Mouse (Mus musculus) frontal cortex, postnatal 25 days (tissue): ENCODE measurements around the gene Ppp2r5b.

ENCODE experiments used
- DNase-seq, 2 experiments: peaks; one replicate each; pipeline ENCODE4 v3.0.0; 2022; ENCODE audit warnings: low spot score in 2 of 2

Gene Ppp2r5b

DNA sequence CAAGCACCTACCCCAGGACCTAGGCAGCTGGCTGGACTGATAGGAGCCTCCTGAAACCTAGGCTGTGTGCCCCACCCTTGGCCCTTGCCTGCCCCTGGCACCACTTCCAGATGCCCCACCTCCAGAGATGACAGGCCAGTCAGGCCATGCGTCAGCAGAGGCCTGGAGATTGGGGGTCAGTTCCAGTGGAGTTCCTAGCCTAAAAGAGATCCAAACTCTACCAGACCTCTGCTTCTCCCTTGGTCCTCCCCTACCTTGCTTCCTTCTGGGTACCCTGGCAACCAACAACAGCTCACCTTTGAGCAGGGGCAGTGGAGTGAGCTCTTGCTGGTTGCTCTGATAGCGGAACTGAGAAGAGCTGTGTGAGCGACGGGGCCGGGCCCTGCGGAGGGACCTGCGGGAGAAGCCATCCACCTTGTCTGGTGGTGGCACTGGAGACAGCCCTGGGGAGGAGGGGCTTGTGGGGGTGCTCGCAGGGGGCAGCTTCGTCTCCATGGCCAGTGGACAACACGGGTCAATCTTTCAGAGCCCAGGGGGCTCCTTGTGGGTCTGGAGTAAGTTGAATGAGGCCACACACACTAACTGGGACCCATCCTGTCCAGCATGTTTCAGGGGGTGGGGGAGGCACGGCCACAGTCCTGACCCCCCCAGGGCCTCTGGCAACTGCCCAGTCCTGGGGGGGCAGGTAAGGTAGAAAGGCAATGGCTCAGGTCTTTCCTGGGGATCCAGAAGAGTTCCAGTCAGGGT, 1.2 kb downstream of the Ppp2r5b start:
- no peak for DNase-seq

DNA sequence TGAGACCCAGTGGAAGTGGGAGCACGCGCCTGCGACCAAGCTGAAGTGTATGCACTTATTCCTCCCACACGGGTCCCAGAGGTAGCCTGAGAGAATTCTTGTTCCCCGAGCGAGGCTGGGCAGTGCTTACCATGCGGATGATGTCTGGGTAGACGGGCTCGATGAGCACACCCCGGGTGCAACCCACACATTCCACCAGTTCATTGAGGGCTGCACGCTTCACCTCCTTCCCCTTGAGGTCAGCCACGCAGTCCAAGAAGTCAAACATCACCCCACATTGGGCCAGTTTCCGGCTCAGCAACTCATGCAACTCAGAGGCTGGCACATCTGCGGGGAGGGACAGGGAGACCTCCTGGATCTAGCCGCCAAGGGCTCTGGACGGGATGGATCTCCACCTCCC, 2.0 kb downstream of the Ppp2r5b start:
- no peak for DNase-seq

GRCm38 (mm10) chr19:6231036-6231435, 4.6 kb downstream of the Ppp2r5b start:
- no peak for DNase-seq

DNA sequence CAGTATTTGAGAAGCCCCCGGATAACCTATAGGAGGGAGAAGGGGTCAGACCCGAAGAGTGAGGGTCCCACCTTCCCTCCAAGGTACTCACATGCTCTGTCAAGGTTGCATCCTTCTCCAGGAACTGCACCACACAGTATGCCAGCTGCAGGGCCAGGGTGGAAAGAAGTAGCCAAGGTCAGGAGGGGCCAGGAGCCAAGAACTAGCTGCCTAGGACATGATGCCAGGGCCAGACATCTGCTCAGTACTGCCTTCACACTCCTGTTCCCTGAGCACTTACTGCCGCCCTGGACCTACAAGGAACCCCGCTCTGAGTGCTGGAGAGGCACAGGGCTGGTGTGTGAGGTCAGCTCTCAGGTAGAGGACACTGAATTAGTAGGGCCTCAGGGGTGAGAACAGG, 5.3 kb downstream of the Ppp2r5b start:
- DNase-seq, result no peak

DNA sequence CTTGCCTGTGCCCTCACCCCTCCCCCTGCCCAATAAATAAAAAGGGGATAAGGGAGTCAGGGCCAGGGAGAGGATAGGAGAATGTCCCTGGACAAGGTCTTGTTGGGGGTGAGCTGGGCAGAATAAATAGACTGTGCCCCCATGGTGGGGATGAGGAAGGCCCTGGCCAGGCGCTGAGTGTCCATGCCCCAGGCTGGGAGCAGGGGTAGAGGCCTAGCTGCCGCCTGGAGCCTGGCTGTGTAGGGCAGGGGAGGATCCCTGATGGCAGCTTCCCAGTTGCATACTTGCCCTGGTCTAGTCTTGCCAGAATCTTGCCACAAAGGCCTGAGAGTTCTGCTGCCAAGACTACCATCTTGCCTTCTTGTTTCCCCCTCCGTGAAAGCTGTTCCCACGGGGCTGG, 7.8 kb downstream of the Ppp2r5b start:
- DNase-seq, result no peak

DNA sequence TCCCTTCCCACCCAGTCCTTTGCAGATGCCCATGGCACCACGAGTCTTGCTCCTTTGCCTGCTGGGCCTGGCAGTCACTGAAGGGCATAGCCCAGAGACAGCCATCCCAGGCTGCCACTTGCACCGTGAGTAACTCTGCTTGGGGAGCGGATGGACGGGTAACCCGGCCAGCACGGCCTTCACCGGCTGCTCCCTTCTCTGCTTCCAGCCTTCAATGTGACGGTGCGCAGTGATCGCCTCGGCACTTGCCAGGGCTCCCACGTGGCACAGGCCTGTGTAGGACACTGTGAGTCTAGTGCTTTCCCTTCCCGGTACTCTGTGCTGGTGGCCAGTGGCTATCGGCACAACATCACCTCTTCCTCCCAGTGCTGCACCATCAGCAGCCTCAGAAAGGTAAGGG, 8.9 kb downstream of the Ppp2r5b start:
- DNase-seq, result no peak

DNA sequence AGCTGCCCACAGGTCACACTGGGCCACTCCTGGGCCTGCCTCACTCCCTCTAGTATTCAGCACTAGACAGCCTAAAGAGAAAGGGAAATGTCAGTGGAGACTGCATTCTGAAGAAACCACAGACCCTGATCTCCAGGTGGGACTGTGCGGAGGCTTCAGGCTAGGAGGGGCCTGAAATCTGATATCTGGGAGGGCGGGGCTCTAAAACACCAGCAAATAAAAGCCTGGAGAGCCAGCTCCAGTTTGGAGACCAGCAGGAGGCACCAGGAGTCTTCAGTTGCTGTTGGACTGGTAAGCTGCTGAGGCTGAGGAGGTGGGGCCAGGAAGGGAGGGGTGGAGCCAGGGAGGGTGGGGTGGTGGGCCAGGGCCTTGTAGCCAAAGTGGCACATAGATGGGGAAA, 9.5 kb downstream of the Ppp2r5b start, which contains the start of gene Gpha2:
Gene Gpha2 (plus strand): TSS at position 246 of the 400 bp plus-strand sequence.
- DNase-seq, result no peak

DNA sequence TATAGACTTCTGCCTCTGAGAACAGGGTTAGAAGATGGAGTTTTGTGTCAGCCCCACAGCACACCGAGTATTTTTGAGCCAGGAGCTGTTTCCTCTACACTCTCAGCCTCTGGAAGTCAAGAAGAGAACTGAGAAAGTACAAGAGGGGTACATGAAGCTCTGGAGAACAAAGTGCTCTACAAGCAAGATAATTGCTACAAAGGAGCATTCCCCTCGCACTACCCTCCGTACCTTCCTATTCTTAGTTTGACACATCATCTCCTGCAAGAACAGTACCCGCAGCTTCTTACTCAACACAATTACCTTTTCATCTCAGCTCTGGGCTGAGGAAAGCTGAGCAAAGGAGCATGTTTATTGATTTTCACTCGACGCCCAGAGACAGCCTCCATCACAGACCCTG, 17.1 kb downstream of the Ppp2r5b start:
- DNase-seq, result no peak

DNA sequence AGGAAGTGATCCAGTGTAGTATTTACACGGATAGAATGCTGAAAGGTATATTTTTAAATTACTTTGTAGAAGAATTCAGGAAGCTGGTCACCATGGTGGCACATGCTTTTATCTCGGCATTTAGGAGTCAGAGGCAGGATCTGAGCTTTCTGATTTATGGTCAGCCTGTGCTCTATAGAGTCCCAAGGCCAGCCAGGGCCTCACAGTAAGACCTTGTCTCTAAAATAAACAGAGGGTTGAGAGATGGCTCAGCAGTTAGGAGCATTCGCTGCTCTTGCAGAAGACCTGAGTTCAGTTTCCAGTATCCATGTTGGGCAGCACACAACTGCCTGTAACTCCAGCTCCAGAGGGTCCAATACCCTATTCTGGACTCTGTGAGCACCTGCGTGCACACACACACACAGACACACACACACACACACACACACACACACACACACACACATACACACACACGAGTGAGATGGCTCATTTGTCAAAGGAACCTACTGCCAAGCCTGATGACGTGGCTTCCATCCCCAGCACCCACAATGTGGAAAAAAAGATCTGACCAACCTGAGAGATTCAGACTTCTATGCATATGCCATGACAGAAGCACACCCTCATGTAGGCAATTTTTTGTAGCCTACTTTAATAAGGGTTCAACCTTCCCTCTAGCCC, 19.5 kb downstream of the Ppp2r5b start:
- no peak for DNase-seq

- no peak for DNase-seq
These were observed 29.0 kb downstream of the Ppp2r5b start for GRCm38 (mm10) chr19:6206716-6207115.

DNA sequence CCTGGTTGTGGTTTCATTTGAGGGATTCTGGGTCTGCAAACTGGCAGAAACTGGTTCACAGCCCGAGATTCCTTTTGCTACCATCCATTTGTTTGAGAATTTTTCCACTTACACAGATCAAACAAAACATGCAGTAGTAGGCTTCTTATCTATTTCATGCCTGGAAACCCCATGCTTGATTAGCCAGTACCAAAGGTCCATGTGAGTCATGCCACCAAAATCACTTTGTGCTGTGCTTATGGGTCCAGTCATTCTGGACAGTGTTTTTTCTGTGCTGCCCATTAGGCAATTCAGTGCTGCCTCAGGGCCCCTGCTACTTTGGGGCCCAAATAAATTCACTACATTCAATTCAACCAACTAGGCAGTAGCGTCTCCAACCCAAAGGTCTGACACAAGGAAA, 31.4 kb downstream of the Ppp2r5b start:
- no peak for DNase-seq

GRCm38 (mm10) chr19:6184131-6184530, 51.5 kb downstream of the Ppp2r5b start, which contains the start of gene Majin:
Gene Majin (plus strand): TSS chr19:6184388.
- no peak for DNase-seq

- DNase-seq, result no peak
These were observed 53.1 kb downstream of the Ppp2r5b start for GRCm38 (mm10) chr19:6182534-6182933.

DNA sequence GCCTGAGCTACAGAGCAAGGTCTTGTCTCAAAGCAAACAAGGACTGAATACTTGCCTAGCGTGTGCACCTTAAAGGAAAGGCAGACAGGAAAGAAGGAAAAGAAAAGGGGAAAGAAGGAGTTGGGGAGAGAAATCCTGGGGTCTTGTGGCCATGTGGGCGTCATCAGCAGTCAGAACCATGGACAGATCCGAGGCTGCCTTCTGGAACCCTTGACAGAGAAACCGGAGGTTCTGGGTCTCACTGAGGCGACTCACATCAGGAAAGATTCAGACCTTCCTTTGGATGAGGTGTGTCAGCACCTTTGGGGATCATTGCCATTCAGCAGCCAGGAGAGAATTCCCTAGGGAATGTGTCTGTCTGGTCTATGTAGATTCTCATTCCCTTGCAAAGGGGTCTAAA, 54.0 kb downstream of the Ppp2r5b start:
- no peak for DNase-seq

GRCm38 (mm10) chr19:6178775-6179174, 56.9 kb downstream of the Ppp2r5b start:
- no peak for DNase-seq
